Mouse (Mus musculus) neural tube, embryonic 15.5 days (tissue): ENCODE measurements around the gene Antxr1. TPM values are rescaled to one million over a fixed set of nuclear protein-coding genes. Genes with fewer than 3 reads are reported as not detected.

Source experiments
- ATAC-seq: fragments of 200-750 bp; cut with Nextera tagmentation; 2 replicates; pipeline ENCODE4 v1.8.0; 2017; ENCODE audit warnings: mild to moderate bottlenecking, moderate TSS enrichment, moderate library complexity; ENCODE audit not compliant: low FRiP score
- H3K27ac ChIP-seq: fragments of 300-500 bp; sonication (generic); replicated peaks from 2 replicates; pipeline ENCODE4 v1.5.1; 2015; ENCODE audit warnings: mild to moderate bottlenecking, inconsistent platforms
- H3K27me3 ChIP-seq: fragments of 300-500 bp; sonication (generic); replicated peaks from 2 replicates; pipeline ENCODE4 v1.6.1; 2015; ENCODE audit warnings: inconsistent platforms
- H3K36me3 ChIP-seq: fragments of 300-500 bp; sonication (generic); 2 replicates; pipeline ENCODE4 v1.6.1; 2015; ENCODE audit warnings: inconsistent platforms
- H3K4me1 ChIP-seq: fragments of 300-500 bp; sonication (generic); 2 replicates; pipeline ENCODE4 v1.6.1; 2015; ENCODE audit warnings: inconsistent platforms
- H3K4me2 ChIP-seq: fragments of 300-500 bp; sonication (generic); 2 replicates; pipeline ENCODE4 v1.6.1; 2015; ENCODE audit warnings: inconsistent platforms, mild to moderate bottlenecking, moderate library complexity
- H3K4me3 ChIP-seq: fragments of 300-500 bp; sonication (generic); replicated peaks from 2 replicates; pipeline ENCODE4 v1.5.1; 2015; ENCODE audit warnings: mild to moderate bottlenecking, inconsistent platforms
- H3K9ac ChIP-seq: fragments of 300-500 bp; sonication (generic); replicated peaks from 2 replicates; pipeline ENCODE4 v1.6.1; 2015; ENCODE audit warnings: mild to moderate bottlenecking, inconsistent platforms
- H3K9me3 ChIP-seq: fragments of 300-500 bp; sonication (generic); replicated peaks from 2 replicates; pipeline ENCODE4 v1.6.1; 2016; ENCODE audit warnings: inconsistent platforms
- WGBS: fragments of 180-500 bp; shearing (Covaris S2); methylation state at CpG from one replicate; pipeline ENCODE4 v1.1.7; 2015; ENCODE audit warnings: mixed read lengths; 5-methylcytosine and 5-hydroxymethylcytosine counted together
- polyA plus RNA-seq: library from polyadenylated mRNA; unstranded; fragments of >200 nt; fragmentation: Nextera tagmentation; extraction: Ambion mirVana; gene quantifications from 2 replicates; pipeline ENCODE4 v1.2.1, GENCODE M21; 2015

The Antxr1 gene
- polyA plus RNA-seq, 1 experiment from 2014 or later, result 6.7 TPM

- no peak overlapping the region for H3K4me2 ChIP-seq
- no peak overlapping the region for H3K9ac ChIP-seq
- peaks cover 12% of the 10 kb centered on the region for H3K36me3 ChIP-seq
- H3K27me3 ChIP-seq, result no peaks in the 10 kb centered on the region
- no peaks in the 10 kb centered on the region for H3K4me1 ChIP-seq
- ATAC-seq, result no peak
- H3K9me3 ChIP-seq, result no peaks in the 10 kb centered on the region
- H3K27ac ChIP-seq, result no peak overlapping the region
- H3K4me3 ChIP-seq, result no peak overlapping the region
- WGBS, result 49% methylated on average over 9 of the region's 9 CpGs
These were observed 91.2 kb downstream of the Antxr1 start for GRCm38 (mm10) chr6:87244117-87245100.

DNA sequence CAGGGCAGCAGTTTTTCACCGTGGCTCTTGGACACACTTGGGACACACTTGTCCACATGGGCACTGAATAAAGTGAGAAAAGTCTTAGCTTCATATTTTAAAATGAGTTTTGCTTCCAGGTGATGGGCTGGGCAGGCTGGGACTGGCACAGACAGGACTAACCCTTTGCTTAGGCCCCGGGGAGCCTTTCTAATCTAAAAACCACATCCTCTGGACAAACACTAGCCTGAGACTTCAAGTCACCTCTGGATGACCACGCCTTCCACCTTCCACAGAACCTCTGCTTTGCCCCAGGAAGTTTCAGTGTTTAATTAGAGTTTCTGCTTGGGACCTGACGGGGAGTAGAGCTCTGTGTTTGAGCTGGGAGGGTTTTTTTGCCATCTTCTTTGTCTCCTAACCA, 98.4 kb downstream of the Antxr1 start:
- no peaks in the 10 kb centered on the region for H3K9me3 ChIP-seq
- no peak overlapping the region for H3K4me3 ChIP-seq
- H3K27me3 ChIP-seq, result no peaks in the 10 kb centered on the region
- H3K4me2 ChIP-seq, result no peak overlapping the region
- peaks cover 12% of the 10 kb centered on the region for H3K36me3 ChIP-seq
- ATAC-seq, result no peak
- H3K9ac ChIP-seq, result no peak overlapping the region
- 86% methylated on average over 4 of the region's 4 CpGs for WGBS
- H3K27ac ChIP-seq, result no peak overlapping the region
- peaks cover 14% of the 10 kb centered on the region for H3K4me1 ChIP-seq

- Histone ChIP-seq H3K4me1 (peaks cover 18% of the 10 kb centered on the region), H3K4me2 (no peak overlapping the region), H3K9ac (no peak overlapping the region), H3K27me3 (no peaks in the 10 kb centered on the region), H3K9me3 (no peaks in the 10 kb centered on the region), H3K27ac (no peak overlapping the region), H3K4me3 (no peak overlapping the region), H3K36me3 (peaks cover 9% of the 10 kb centered on the region)
- 20% methylated on average over 8 of the region's 8 CpGs for WGBS
- no peak for ATAC-seq
These were observed 99.6 kb downstream of the Antxr1 start for GRCm38 (mm10) chr6:87236061-87236460.

DNA sequence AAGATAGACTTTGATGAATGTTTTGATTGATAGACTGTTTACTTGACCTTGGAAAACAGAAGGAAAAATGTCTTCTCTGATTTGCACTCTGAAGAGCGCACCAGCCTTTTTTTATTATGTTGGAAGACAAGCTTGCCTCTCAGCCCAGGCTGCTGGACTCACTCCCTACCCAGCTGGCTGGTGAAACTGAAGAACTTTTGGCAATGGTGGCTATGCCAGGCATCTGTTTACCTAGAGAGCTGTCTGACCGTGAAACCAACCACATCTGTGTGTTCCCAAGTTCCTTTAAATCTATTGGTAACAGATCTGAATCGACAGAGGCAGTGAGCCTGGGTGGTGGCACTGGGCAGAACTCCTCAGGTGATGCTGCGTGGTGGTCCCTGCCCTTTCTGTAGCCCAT, 102.5 kb downstream of the Antxr1 start:
- ATAC-seq, result no peak
- Histone ChIP-seq H3K36me3 (no peaks in the 10 kb centered on the region), H3K27me3 (no peaks in the 10 kb centered on the region), H3K9me3 (no peaks in the 10 kb centered on the region), H3K27ac (no peak overlapping the region), H3K4me3 (no peak overlapping the region), H3K9ac (no peak overlapping the region), H3K4me1 (peaks cover 18% of the 10 kb centered on the region), H3K4me2 (no peak overlapping the region)
- WGBS, result 88% methylated on average over 4 of the region's 4 CpGs

DNA sequence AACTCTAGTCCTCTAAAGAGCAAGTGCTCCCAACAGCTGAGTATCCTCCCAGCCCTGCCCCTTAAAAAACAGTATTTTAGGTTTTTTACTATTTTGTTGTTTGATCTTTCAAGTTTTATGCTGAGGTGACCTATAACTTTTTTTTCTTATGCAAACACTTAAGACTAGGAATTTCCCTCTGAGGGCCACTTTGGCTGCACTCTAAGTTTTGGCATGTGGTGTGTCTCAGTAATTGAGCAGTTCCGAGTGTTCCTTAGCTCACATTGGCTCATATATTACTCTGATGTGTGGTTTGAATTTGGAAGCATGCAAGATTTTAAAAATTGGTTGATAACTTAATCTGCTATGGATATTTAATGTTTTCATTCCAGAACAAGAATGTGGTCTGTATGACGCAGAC, 105.6 kb downstream of the Antxr1 start:
- Histone ChIP-seq H3K27me3 (no peaks in the 10 kb centered on the region), H3K4me3 (no peak overlapping the region), H3K9me3 (no peaks in the 10 kb centered on the region), H3K4me1 (peaks cover 5% of the 10 kb centered on the region), H3K27ac (no peak overlapping the region), H3K4me2 (no peak overlapping the region), H3K36me3 (no peaks in the 10 kb centered on the region), H3K9ac (no peak overlapping the region)
- no peak for ATAC-seq
- WGBS, result 99% methylated on average over 2 of the region's 2 CpGs

GRCm38 (mm10) chr6:87227940-87228339, 107.7 kb downstream of the Antxr1 start:
- H3K9ac ChIP-seq, result no peak overlapping the region
- no peak overlapping the region for H3K4me2 ChIP-seq
- peaks cover 13% of the 10 kb centered on the region for H3K4me1 ChIP-seq
- WGBS, result 65% methylated on average over 10 of the region's 10 CpGs
- no peaks in the 10 kb centered on the region for H3K36me3 ChIP-seq
- H3K27ac ChIP-seq, result no peak overlapping the region
- no peaks in the 10 kb centered on the region for H3K27me3 ChIP-seq
- ATAC-seq, result no peak
- H3K4me3 ChIP-seq, result no peak overlapping the region
- H3K9me3 ChIP-seq, result no peaks in the 10 kb centered on the region

DNA sequence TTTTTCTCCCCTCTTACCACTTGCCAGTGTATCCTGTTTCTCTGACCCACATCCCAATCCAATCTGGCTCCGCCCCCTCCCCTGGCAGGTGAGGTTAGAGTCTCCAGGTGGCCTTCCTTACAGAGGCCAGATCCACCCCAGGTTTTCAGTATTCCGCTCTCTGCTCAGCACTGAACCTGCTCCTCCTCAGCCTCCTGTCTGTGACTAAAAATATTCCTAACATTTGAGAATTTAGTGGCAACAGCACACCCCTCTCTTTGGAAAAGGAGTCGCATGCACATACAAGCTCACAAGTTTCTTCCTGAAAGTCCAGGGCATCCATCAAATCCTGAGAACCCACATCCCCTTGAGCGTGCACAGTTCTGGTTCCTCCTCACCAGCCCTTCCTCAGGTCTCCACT, 109.3 kb downstream of the Antxr1 start:
- Histone ChIP-seq H3K4me3 (no peak overlapping the region), H3K9me3 (no peaks in the 10 kb centered on the region), H3K27me3 (no peaks in the 10 kb centered on the region), H3K36me3 (no peaks in the 10 kb centered on the region), H3K4me1 (peaks cover 12% of the 10 kb centered on the region; the same call in 1 of the 2 replicates), H3K4me2 (no peak overlapping the region), H3K27ac (no peak overlapping the region), H3K9ac (no peak overlapping the region)
- 93% methylated on average over 4 of the region's 4 CpGs for WGBS
- no peak for ATAC-seq

GRCm38 (mm10) chr6:87225286-87225685, 110.3 kb downstream of the Antxr1 start:
- Histone ChIP-seq H3K4me1 (peaks cover 12% of the 10 kb centered on the region; the same call in 1 of the 2 replicates), H3K27me3 (no peaks in the 10 kb centered on the region), H3K27ac (no peak overlapping the region), H3K4me2 (no peak overlapping the region), H3K36me3 (no peaks in the 10 kb centered on the region), H3K4me3 (no peak overlapping the region), H3K9me3 (no peaks in the 10 kb centered on the region), H3K9ac (no peak overlapping the region)
- ATAC-seq, result no peak
- 100% methylated on average over 1 of the region's 1 CpGs for WGBS

DNA sequence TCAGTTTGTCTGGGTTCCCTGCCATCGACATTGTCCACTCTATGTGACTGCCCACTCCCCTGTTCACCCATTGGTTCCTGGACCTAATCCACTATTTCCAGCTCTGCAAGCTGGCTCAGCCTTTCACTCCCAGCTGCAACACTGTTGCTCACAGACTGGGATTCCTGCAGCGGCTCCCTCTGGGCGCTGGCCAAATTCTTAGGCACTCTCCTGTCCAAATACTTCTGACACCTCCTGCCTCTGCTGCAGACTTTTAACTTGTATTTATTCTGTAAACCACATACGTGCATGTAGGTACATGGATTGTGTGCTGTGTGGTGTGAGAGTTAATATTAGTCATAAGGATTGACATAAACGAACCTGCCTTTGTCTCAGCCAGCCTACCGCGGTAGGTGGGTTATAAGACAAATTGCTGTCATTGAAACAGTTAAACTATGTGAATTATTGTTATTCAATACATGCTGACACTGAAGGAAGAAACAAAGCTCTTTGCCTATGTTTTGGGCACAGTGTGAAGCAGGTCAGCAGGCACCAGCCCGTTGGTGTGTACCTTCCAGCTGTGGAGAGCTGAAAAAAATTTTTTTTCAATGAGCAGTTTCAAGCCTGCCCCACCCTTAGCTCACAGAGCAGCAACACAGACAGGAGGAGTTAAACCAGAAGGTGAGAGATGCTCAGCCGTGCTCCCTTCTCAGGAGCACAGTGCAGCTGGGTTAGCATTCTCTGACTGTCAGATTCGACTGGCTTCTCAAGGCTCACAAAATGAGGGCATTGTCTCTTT, 112.6 kb downstream of the Antxr1 start:
- Histone ChIP-seq H3K27ac (0 out of 2 replicates have a peak overlapping the region, but pooled peaks have one; percentile 13), H3K4me2 (no peak overlapping the region), H3K4me1 (peaks cover 12% of the 10 kb centered on the region; the same call in 1 of the 2 replicates), H3K36me3 (no peaks in the 10 kb centered on the region), H3K9me3 (no peaks in the 10 kb centered on the region), H3K9ac (no peak overlapping the region), H3K4me3 (no peak overlapping the region), H3K27me3 (no peaks in the 10 kb centered on the region)
- no peak for ATAC-seq
- 64% methylated on average over 10 of the region's 10 CpGs for WGBS

- H3K4me3 ChIP-seq, result no peak overlapping the region
- peaks cover 12% of the 10 kb centered on the region; the same call in 1 of the 2 replicates for H3K4me1 ChIP-seq
- no peaks in the 10 kb centered on the region for H3K36me3 ChIP-seq
- 53% methylated on average over 13 of the region's 13 CpGs for whole genome bisulfite sequencing
- no peaks in the 10 kb centered on the region for H3K9me3 ChIP-seq
- no peaks in the 10 kb centered on the region for H3K27me3 ChIP-seq
- ATAC-seq, result peak; percentile 63
- peak overlapping the region; percentile 30; the same call in 1 of the 2 replicates for H3K27ac ChIP-seq
- no peak overlapping the region for H3K4me2 ChIP-seq
- no peak overlapping the region for H3K9ac ChIP-seq
These were observed 116.3 kb downstream of the Antxr1 start for GRCm38 (mm10) chr6:87219061-87219992.

- Histone ChIP-seq H3K27me3 (no peaks in the 10 kb centered on the region), H3K9ac (no peak overlapping the region), H3K27ac (no peak overlapping the region), H3K4me3 (no peak overlapping the region), H3K36me3 (no peaks in the 10 kb centered on the region), H3K4me2 (no peak overlapping the region), H3K9me3 (no peaks in the 10 kb centered on the region), H3K4me1 (no peaks in the 10 kb centered on the region)
- WGBS, result 65% methylated on average over 2 of the region's 2 CpGs
- no peak for ATAC-seq
These were observed 119.5 kb downstream of the Antxr1 start for GRCm38 (mm10) chr6:87216114-87216591.
